Mouse (Mus musculus) cerebellum, adult 11 months (tissue): ENCODE measurements at regions not wholly inside any gene's neighbourhood (a gene's known extent, or its start where the extent isn't known, plus 50 kb on each side); places are given as distances from the start of the nearest gene placed in this dataset.

Source experiments
- DNase-seq: peaks from one replicate; pipeline ENCODE4 v3.0.0; 2022

DNA sequence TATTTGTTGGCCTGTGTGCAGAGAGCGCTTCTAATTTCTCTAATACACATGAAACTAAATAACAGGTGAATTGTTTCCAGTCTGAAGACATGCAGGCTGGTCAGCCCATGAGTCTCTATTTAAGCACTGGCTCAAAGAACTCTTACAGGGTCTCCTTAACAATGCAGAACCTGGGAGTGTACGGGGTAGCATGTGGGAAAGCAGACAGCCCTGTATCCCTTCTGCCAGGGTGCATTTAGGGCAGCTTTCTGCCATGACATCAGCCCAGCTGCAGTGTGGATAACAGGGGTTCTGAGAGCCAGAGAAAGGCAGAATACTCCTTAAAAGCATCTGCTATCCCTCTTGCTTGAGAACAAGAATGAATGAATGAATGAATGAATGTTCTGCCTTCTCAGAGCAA is 164.7 kb downstream of the Grb14 start:
- no peak for DNase-seq

DNA sequence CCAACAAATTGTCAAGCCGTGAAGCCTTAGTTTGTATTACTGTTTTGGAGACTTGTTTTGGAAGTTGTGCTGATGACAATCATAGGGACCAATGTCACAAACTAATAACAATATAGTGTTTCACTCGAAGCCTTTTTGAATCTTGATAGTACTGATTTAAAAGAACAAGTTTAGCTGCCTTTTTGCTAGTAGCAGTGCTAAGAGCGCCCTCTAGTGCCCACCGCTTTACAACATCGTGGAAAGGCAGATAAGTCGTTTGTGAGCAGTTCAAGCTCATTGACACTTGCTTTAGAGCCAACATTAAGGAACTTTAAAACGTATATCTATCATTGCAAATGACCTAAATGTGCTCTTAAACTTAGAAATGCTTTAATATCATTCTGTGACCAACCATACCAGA is 170.9 kb downstream of the Grb14 start:
- peak; percentile 12 for DNase-seq

DNA sequence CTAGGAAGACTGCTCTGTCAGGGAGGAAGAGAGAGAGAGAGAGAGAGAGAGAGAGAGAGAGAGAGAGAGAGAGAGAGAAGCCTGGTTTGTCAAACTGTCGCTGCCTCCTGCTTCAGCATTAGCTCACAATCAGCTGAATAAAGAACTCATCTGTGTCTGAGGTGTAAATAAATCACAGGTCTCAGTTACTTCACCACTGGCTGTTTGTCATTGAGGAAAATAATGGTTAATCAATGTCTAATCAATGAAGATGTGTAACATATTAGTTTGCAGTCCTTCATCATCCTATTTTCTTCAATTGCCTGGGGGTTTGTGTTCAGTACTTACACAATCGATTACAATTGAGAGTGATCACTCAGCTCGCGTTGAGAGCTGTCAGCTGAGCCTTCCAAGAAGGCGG is 171.9 kb downstream of the Grb14 start:
- no peak for DNase-seq

DNA sequence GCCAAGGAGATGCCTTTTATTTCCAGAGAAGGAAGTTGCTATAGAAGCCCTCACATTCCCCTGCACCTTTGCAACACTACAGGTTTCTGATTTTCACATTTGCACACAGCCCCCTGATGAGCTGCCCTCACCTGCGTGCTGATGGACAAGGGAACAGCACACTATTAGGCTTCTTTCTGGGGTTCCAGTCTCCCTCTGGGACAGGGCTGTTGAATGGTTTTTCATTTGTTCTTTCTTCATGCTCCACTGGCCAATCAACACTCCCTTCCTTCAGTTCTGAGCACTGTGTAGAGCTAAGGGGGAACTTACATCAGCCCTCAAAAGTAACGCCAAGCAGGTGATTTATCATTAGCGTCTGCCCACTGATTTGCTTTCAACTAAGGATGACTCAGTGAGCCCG is 173.7 kb downstream of the Grb14 start:
- DNase-seq = no peak

DNA sequence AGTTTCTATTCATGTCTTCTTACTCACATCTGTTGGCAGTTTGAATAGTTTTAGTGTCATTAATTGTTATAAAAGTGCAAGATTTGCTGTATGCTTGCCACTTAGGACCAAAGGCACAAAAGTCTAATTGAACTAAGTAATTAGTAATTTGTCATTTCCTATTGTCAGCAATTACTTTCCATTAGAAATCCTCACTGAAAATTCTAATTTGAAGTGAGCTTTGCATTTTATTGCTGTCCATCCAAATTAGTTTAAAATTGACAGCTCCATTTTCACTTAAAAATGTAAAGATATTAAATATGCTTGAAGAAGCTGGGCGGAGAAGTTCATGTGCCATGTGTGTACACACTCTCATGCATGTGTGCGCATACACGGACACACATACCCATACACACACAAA is 174.1 kb downstream of the Grb14 start:
- DNase-seq = no peak

DNA sequence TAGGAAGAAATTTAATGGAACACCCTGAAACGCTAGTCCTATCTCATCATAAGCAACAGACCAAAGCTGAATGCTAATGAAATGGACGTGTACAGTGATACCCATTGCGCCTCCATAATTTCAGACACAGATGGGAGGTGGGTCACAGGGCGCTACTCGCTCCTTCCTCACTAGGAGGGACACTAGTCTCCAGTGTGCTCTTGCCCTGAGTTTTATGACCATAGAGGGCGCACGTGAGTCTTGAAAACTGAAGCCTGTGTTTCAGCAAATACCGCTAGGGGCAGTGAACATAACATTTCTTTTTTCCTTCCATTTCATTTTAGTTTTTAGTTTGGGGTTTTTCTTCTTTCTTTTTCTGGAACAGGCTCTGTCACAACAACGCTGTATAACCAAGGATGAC is 200.3 kb downstream of the Grb14 start:
- DNase-seq = no peak

DNA sequence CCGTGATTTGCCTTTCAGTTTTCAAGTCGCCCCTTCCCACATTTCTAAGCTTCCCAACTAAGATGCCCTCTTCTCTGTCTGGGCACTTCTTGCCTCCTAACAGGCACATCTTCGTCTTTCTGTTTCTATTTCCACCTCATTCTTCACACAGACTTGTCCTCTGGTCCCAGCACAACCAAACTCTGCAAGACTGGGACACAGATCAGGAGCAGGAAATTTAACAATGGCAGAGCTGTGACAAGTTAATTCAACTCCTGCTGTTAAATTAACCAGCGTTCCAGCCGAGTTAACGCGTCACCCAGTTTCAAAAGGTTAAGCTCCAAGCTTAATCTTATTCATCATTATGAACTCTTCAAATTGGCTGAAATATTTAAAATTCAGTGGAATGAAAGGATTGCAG is 200.9 kb downstream of the Grb14 start:
- no peak for DNase-seq

DNA sequence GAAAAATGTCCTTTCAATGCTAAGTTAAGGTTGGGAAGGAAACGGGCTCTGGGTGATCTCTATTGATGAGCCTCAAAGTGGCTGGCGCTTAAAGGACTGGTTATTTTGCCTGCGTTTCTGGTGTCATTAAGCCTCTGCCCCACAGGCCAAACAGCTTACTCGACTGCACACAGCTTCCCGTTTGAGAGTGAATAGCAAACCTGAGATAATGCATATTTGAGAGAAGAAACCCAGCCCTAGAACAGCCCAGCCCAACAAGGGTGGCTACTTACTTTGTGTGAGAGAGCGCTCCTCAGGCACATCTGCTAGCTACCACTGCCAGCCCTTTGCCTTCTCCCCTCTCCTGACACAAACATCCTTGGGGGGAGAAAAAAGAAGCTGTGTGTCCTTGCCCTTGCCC is 201.7 kb downstream of the Grb14 start:
- DNase-seq = no peak

DNA sequence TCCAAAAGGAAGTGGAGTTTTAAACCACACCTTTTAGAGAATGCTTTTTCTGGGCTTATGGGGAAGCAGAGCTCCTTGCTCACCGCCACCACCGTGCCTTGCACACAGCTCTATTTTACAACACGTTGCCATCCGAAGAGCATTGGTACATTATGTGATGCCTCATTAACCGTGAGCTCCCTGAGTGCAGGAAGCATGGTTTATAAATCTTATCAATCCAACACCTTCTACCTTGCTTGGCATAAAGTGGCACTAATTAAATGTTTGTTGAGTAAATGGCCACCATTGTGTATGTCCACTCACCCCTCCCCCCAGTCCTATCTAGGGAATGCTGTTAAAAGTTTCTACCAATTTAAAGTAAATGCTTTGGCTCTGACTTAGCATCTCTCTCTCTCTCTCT is 206.6 kb downstream of the Grb14 start:
- DNase-seq = no peak
